Mouse (Mus musculus): Measurements from ENCODE around the gene Tnfrsf14.

GRCm38 (mm10) chr4:154963901-154964580 lies 35.7 kb upstream of the Tnfrsf14 start, which contains the start of gene Pank4:
- TF ChIP-seq EP300 (IDR thresholded peaks at IDR 0.05; ENCODE audit: insufficient read depth, low read depth, low read length) (peak; percentile 63; the same call in 1 of the 2 replicates), CTCF (IDR thresholded peaks at IDR 0.05) (no peak)
